Mouse (Mus musculus) stomach, postnatal 0 days (tissue): ENCODE measurements around the gene Lrrn2.

Source experiments
- CTCF ChIP-seq: IDR thresholded peaks from 2 replicates; pipeline ENCODE4 v1.5.1; 2016; ENCODE audit warnings: antibody characterized with exemption, low read depth, mild to moderate bottlenecking, moderate library complexity
- EP300 ChIP-seq: optimal IDR thresholded peaks from 2 replicates; pipeline ENCODE3; 2016; ENCODE audit warnings: antibody characterized with exemption

GRCm38 (mm10) chr1:132865585-132865984, 14.5 kb upstream of the Lrrn2 start:
- TF ChIP-seq EP300 (no peak), CTCF (no peak)
